Mouse (Mus musculus) G1E (cell line): Measurements from ENCODE around the gene H13.

ENCODE experiments used
- CTCF ChIP-seq: IDR thresholded peaks from 2 replicates; pipeline ENCODE4 v1.5.1; 2012; ENCODE audit warnings: low read depth, low read length, inconsistent platforms, mixed read lengths
- TAL1 ChIP-seq: conservative IDR thresholded peaks from 2 replicates; pipeline ENCODE4 v1.6.1; 2012; ENCODE audit warnings: low read depth, low read length, inconsistent platforms, mixed read lengths

GRCm38 (mm10) chr2:152653874-152654715, 15.2 kb upstream of the H13 start:
- TF ChIP-seq TAL1 (no peak), CTCF (no peak)
